In the genomic region with DNA sequence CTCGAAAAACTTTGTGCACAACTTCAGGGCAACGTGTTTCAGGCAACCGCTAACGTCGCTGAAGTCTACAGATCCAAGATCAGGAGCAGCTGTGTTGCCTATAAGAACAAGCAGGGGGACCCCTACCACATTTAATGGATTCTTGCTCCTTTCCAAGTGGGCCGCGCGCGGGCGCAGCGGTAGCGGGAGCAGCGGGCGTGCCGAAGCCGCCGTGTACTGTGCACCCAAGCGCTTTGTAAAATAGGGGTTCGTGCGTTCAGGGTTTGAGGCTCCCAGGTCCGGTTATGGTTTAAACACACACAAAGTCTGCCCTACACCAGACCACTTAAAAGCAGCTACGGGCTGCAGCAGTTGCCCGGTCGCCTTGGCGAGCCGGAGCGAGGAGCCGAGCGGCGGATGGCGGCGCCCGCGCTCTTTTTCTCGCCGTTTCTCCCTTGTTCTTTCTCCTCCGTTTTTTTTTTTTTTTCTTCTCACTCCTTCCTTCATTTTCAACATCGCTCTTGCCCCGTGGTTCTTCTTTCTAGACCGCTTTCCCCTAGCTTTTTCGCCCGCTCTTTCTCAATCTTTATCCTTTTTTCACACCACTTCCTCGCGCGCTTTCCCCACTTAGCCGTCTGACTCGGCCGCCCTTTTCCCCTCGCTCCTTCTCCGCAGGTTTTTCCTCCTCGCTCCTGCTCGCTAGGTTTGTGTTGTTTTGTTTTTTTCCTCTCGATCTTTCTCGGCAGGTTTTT, we compare ENCODE assay signal across 8 mouse cellular contexts. TPM values are rescaled to one million over a fixed set of nuclear protein-coding genes. Genes with fewer than 3 reads are reported as not detected.
A peak's percentile ranks its signal among the peaks of the same experiment; 100 is the strongest.
DNase-seq lines count a peak whose midpoint lies in the region; ATAC-seq and TF ChIP-seq lines count a peak whose summit lies in the region.

No protein-coding gene starts in this region.

- no peak for TF ChIP-seq CTCF in lung, postnatal 0 days (IDR thresholded peaks at IDR 0.05)
- TF ChIP-seq CTCF in intestine, postnatal 0 days (IDR thresholded peaks at IDR 0.05; ENCODE audit: low read depth): peak; percentile 11; the same call in 1 of the 2 replicates

- H3K9ac ChIP-seq in lung, postnatal 0 days (replicated peaks; ENCODE audit: low read depth): no peak overlapping the region
- peak overlapping the region; percentile 48 for H3K9ac ChIP-seq in forebrain, embryonic 12.5 days
- no peak overlapping the region for H3K9ac ChIP-seq in intestine, postnatal 0 days (ENCODE audit: low read depth, low read length)
- peak overlapping the region; percentile 46 for H3K9ac ChIP-seq in midbrain, embryonic 14.5 days (replicated peaks; ENCODE audit: low read length)

- ATAC-seq in lung, postnatal 0 days: 0 out of 2 replicates have a peak, but pooled peaks have one; percentile 18
- ATAC-seq in forebrain, embryonic 12.5 days (ENCODE audit: low FRiP score): peak; percentile 85
- ATAC-seq in intestine, postnatal 0 days: no peak
- ATAC-seq in midbrain, embryonic 14.5 days (ENCODE audit: low FRiP score, low TSS enrichment): peak; percentile 82

- no peak overlapping the region for H3K27ac ChIP-seq in lung, postnatal 0 days (ENCODE audit: low read length)
- H3K27ac ChIP-seq in forebrain, embryonic 12.5 days: no peak overlapping the region
- H3K27ac ChIP-seq in intestine, postnatal 0 days (ENCODE audit: low read depth, low read length): no peak overlapping the region
- 0 out of 2 replicates have a peak overlapping the region, but pooled peaks have one; percentile 32 for H3K27ac ChIP-seq in midbrain, embryonic 14.5 days (replicated peaks; ENCODE audit: low read depth, low read length)

- WGBS in lung, postnatal 0 days: 3% methylated on average over 46 of the region's 54 CpGs
- under 1% methylated on average over 54 of the region's 54 CpGs for WGBS in forebrain, embryonic 12.5 days
- 3% methylated on average over 54 of the region's 54 CpGs for WGBS in intestine, postnatal 0 days
- under 1% methylated on average over 54 of the region's 54 CpGs for WGBS in midbrain, embryonic 14.5 days

- DNase-seq in adrenal gland, adult 2 months: peak; percentile 54
- DNase-seq in adrenal gland, postnatal 4 days (ENCODE audit: low spot score in 2 of 2): no peak
- peak; percentile 21 for DNase-seq in lung, postnatal 0 days (ENCODE audit: low spot score)
- DNase-seq in lung, postnatal 25 days (ENCODE audit: low spot score): no peak
- peak; percentile 93 for DNase-seq in midbrain, embryonic 14.5 days
- peak; percentile 59 for DNase-seq in yolk sac, embryonic 10.5 days (ENCODE audit: low spot score)

- no peaks in the 10 kb centered on the region for H3K9me3 ChIP-seq in lung, postnatal 0 days (ENCODE audit: low read length)
- 0 out of 2 replicates have a peak, but pooled peaks cover 4% of the 10 kb centered on the region for H3K9me3 ChIP-seq in forebrain, embryonic 12.5 days
- H3K9me3 ChIP-seq in intestine, postnatal 0 days (ENCODE audit: control insufficient read depth): no peaks in the 10 kb centered on the region
- 0 out of 2 replicates have a peak, but pooled peaks cover 5% of the 10 kb centered on the region for H3K9me3 ChIP-seq in midbrain, embryonic 14.5 days (ENCODE audit: control insufficient read depth, low read length)

- no peak for TF ChIP-seq EP300 in lung, postnatal 0 days (IDR thresholded peaks at IDR 0.05)

- peak overlapping the region; percentile 61 for H3K4me2 ChIP-seq in lung, postnatal 0 days (replicated peaks; ENCODE audit: low read depth, low read length)
- H3K4me2 ChIP-seq in forebrain, embryonic 12.5 days: peak overlapping the region; percentile 71
- peak overlapping the region; percentile 89 for H3K4me2 ChIP-seq in intestine, postnatal 0 days (replicated peaks; ENCODE audit: low read depth)
- H3K4me2 ChIP-seq in midbrain, embryonic 14.5 days (ENCODE audit: low read length): peak overlapping the region; percentile 78

- no peaks in the 10 kb centered on the region for H3K36me3 ChIP-seq in lung, postnatal 0 days (ENCODE audit: insufficient read depth, low read length)
- no peaks in the 10 kb centered on the region for H3K36me3 ChIP-seq in forebrain, embryonic 12.5 days (replicated peaks)
- no peaks in the 10 kb centered on the region for H3K36me3 ChIP-seq in intestine, postnatal 0 days (ENCODE audit: control insufficient read depth, insufficient read depth)
- no peaks in the 10 kb centered on the region for H3K36me3 ChIP-seq in midbrain, embryonic 14.5 days (ENCODE audit: control insufficient read depth, insufficient read depth, low read length)

- H3K27me3 ChIP-seq in lung, postnatal 0 days (replicated peaks; ENCODE audit: insufficient read depth, low read length): peaks cover 14% of the 10 kb centered on the region
- H3K27me3 ChIP-seq in forebrain, embryonic 12.5 days: peaks cover 28% of the 10 kb centered on the region
- H3K27me3 ChIP-seq in intestine, postnatal 0 days (replicated peaks; ENCODE audit: control insufficient read depth, insufficient read depth, low read length): peaks cover 24% of the 10 kb centered on the region
- peaks cover 20% of the 10 kb centered on the region for H3K27me3 ChIP-seq in midbrain, embryonic 14.5 days (ENCODE audit: control insufficient read depth, insufficient read depth, low read length)

- peaks cover 5% of the 10 kb centered on the region for H3K4me1 ChIP-seq in lung, postnatal 0 days (ENCODE audit: insufficient read depth, low read depth, low read length)
- peaks cover 9% of the 10 kb centered on the region; the same call in 1 of the 2 replicates for H3K4me1 ChIP-seq in forebrain, embryonic 12.5 days
- H3K4me1 ChIP-seq in intestine, postnatal 0 days (replicated peaks; ENCODE audit: control insufficient read depth, insufficient read depth, low read length): no peaks in the 10 kb centered on the region
- H3K4me1 ChIP-seq in midbrain, embryonic 14.5 days (ENCODE audit: control insufficient read depth, insufficient read depth, low read length): peaks cover 8% of the 10 kb centered on the region; the same call in 1 of the 2 replicates

- H3K4me3 ChIP-seq in lung, postnatal 0 days (ENCODE audit: low read depth, low read length): peak overlapping the region; percentile 28
- H3K4me3 ChIP-seq in forebrain, embryonic 12.5 days (replicated peaks): peak overlapping the region; percentile 44
- peak overlapping the region; percentile 50 for H3K4me3 ChIP-seq in intestine, postnatal 0 days (ENCODE audit: low read depth, low read length)
- H3K4me3 ChIP-seq in midbrain, embryonic 14.5 days (replicated peaks; ENCODE audit: low read depth, low read length): peak overlapping the region; percentile 43

RNA-seq across cellular contexts. Expression of gene Ankrd60, which starts 7.4 kb away (rescaled TPM):
- not detected for total RNA-seq in adrenal gland, adult 2 months (2021)
- polyA plus RNA-seq in adrenal gland, adult 2 months (2012; rRNA removed): not detected in 2 replicates
- total RNA-seq in adrenal gland, postnatal 4 days (2021): not detected
- not detected in 2 replicates for polyA plus RNA-seq in lung, postnatal 0 days (2015; fragmentation: Nextera tagmentation; extraction: Ambion mirVana)
- polyA plus RNA-seq in forebrain, embryonic 12.5 days (2016; fragmentation: Nextera tagmentation; extraction: Ambion mirVana): not detected in 2 replicates
- polyA plus RNA-seq in intestine, postnatal 0 days (2015; fragmentation: Nextera tagmentation; extraction: Ambion mirVana): not detected in 2 replicates
- not detected in 2 replicates for polyA plus RNA-seq in midbrain, embryonic 14.5 days (2014; fragmentation: Nextera tagmentation; extraction: Ambion mirVana)

Comparison
In these comparisons a context has a peak if more than half of its experiments do, and no peak if none do; other contexts are left out.
1. DNase-seq: peak in adrenal gland, adult 2 months (single experiment), lung, postnatal 0 days (single experiment), midbrain, embryonic 14.5 days (single experiment) and yolk sac, embryonic 10.5 days (single experiment); none in adrenal gland, postnatal 4 days (0 of 2) and lung, postnatal 25 days (single experiment).
2. H3K9ac ChIP-seq: peak in forebrain, embryonic 12.5 days (single experiment) and midbrain, embryonic 14.5 days (single experiment); none in lung, postnatal 0 days (single experiment) and intestine, postnatal 0 days (single experiment).
3. Peak in every context shown above with its lines, with median percentiles within 50 percentile points of each other: H3K4me2 ChIP-seq and H3K4me3 ChIP-seq.